In genomic region chr14:76702709-76703372, GRCm38 (mm10) we compare ENCODE assay signal across 11 mouse cellular contexts.
DNase-seq lines count a peak whose midpoint lies in the region; ATAC-seq and TF ChIP-seq lines count a peak whose summit lies in the region.
"Had no signal": no experiment of that assay in that cellular context is flagged by ENCODE, and none has a peak within 500 bp of the region (broad histone marks: within the 10 kb centered on the region; RNA-seq: fewer than 3 reads in every experiment).

No protein-coding gene starts in this region.

- WGBS in heart, postnatal 0 days = 50% methylated on average over 8 of the region's 8 CpGs
- 57% methylated on average over 8 of the region's 8 CpGs for WGBS in limb, embryonic 10.5 days

- TF ChIP-seq EP300 in heart, postnatal 0 days (IDR thresholded peaks at IDR 0.05; ENCODE audit: low read depth) = no peak

- TF ChIP-seq CTCF in heart, postnatal 0 days (IDR thresholded peaks at IDR 0.05; ENCODE audit: low read depth) = no peak
- TF ChIP-seq CTCF in embryonic fibroblast, embryonic 13.5 days (IDR thresholded peaks at IDR 0.05; ENCODE audit: borderline replicate concordance, insufficient read depth, low read length) = no peak

- H3K4me2 ChIP-seq in heart, postnatal 0 days (ENCODE audit: low read depth, low read length) = no peak overlapping the region
- H3K4me2 ChIP-seq: heart, embryonic 12.5 days had no signal

- no peak overlapping the region for H3K4me3 ChIP-seq in heart, postnatal 0 days (ENCODE audit: low read depth, low read length)
- no peak overlapping the region for H3K4me3 ChIP-seq in embryonic fibroblast, embryonic 13.5 days (ENCODE audit: insufficient read depth, low read length)
- no peak overlapping the region for H3K4me3 ChIP-seq in limb, embryonic 10.5 days
- H3K4me3 ChIP-seq: heart, embryonic 12.5 days had no signal

- peak overlapping the region; percentile 8; the same call in 1 of the 2 replicates for H3K27ac ChIP-seq in heart, postnatal 0 days (ENCODE audit: low read depth)
- H3K27ac ChIP-seq in embryonic fibroblast, embryonic 13.5 days (ENCODE audit: insufficient read depth, low read length) = peak overlapping the region; percentile 51; the same call in 1 of the 2 replicates
- peak overlapping the region; percentile 36; the same call in 1 of the 2 replicates for H3K27ac ChIP-seq in limb, embryonic 10.5 days

- H3K27me3 ChIP-seq in heart, postnatal 0 days (ENCODE audit: control insufficient read depth, insufficient read depth, low read length) = no peaks in the 10 kb centered on the region
- H3K27me3 ChIP-seq in limb, embryonic 10.5 days (ENCODE audit: low read depth, poor library complexity, severe bottlenecking) = no peaks in the 10 kb centered on the region
- H3K27me3 ChIP-seq: heart, embryonic 12.5 days had no signal

- TF ChIP-seq POLR2A in embryonic fibroblast, embryonic 13.5 days (IDR thresholded peaks at IDR 0.05; ENCODE audit: low read depth, low read length) = 0 out of 2 replicates have a peak, but pooled peaks have one; percentile 5

- H3K36me3 ChIP-seq in heart, postnatal 0 days (replicated peaks; ENCODE audit: control insufficient read depth, insufficient read depth, low read length) = no peaks in the 10 kb centered on the region
- H3K36me3 ChIP-seq in limb, embryonic 10.5 days = no peaks in the 10 kb centered on the region
- H3K36me3 ChIP-seq: heart, embryonic 12.5 days had no signal

- H3K4me1 ChIP-seq in heart, postnatal 0 days (ENCODE audit: control insufficient read depth, insufficient read depth) = peaks cover 38% of the 10 kb centered on the region
- peaks cover 19% of the 10 kb centered on the region for H3K4me1 ChIP-seq in embryonic fibroblast, embryonic 13.5 days (ENCODE audit: control insufficient read depth, insufficient read depth, low read length)
- H3K4me1 ChIP-seq in limb, embryonic 10.5 days = peaks cover 31% of the 10 kb centered on the region

- H3K9me3 ChIP-seq in heart, postnatal 0 days (replicated peaks; ENCODE audit: control insufficient read depth, low read length) = no peaks in the 10 kb centered on the region
- H3K9me3 ChIP-seq in limb, embryonic 10.5 days (replicated peaks) = no peaks in the 10 kb centered on the region
- H3K9me3 ChIP-seq: heart, embryonic 12.5 days had no signal

- intact Hi-C loops in heart, postnatal 25 days (cut with DNase I) = no loop called here

- no peak overlapping the region for H3K9ac ChIP-seq in heart, postnatal 0 days (replicated peaks; ENCODE audit: low read depth, low read length)
- H3K9ac ChIP-seq: heart, embryonic 12.5 days had no signal

- DNase-seq in heart, postnatal 0 days (ENCODE audit: low spot score) = no peak
- DNase-seq in heart, postnatal 25 days (ENCODE audit: low spot score) = no peak
- DNase-seq in Muller cell, postnatal 12 days (ENCODE audit: inconsistent ontology term) = peak; percentile 81
- DNase-seq in limb, embryonic 10.5 days (ENCODE audit: low spot score) = no peak
- DNase-seq in right cerebral cortex, adult 18-20 months = no peak
- DNase-seq: cerebellum, postnatal 10 days; thymus, adult 18-20 months had no signal

- ATAC-seq in heart, postnatal 0 days (ENCODE audit: insufficient read depth, low read depth) = no peak
- ATAC-seq in erythroid progenitor cell, adult 5-6 weeks (replicated peaks; ENCODE audit: low FRiP score, poor library complexity, severe bottlenecking) = no peak
- ATAC-seq: CD4-positive, CD25-positive, alpha-beta regulatory T cell, adult 4 months had no signal
